Mouse (Mus musculus) CD4-positive helper T cell, adult 2 months (primary cell): Measurements from ENCODE around the gene Kcnd2.

Experiments used
- DNase-seq: peaks from one replicate; pipeline ENCODE4 v3.0.0-alpha.2; 2012; ENCODE audit warnings: low read depth, missing footprints, low spot score

Gene Kcnd2

DNA sequence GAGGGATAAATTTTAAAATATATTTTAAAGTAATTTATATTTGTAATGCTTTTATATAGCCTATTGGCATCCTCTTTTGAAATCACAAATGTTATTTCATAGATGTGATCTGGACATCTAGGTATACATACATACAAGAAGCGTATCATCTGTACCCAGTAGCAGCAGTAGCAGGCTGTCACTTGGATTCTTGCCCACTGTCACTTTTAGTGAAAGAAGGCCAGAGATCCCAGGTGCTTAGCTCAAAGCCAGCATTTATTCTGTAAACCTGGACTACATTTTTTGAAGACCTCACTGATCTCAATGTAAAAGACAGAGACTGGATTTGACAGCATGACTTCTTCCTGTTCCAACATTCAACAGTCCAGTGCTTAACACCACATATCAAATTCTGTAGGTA lies 471.1 kb downstream of the Kcnd2 start:
- DNase-seq: no peak

DNA sequence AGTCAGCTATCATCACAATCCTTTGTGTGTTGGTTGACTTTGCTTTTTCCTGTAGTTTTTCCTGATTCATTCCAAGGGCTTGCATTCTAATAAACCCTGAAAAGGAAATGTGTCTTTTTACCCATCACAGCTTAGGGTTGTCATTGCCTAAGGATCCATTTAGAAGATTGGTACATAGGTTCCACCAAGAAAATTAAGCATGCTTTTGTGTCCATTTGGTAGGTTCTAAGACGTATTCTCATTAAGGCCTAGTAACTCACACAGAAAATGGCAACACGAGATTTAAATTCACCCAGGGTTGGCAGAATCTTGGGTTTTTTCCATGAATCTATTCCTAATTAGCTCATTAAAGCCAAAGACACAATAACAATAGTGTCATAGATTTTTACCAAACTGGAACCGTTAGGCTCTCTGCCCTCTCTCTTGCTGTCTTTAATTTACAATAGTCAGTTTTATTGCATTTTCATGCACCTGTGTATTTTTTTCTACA lies 477.6 kb downstream of the Kcnd2 start:
- no peak for DNase-seq

- no peak for DNase-seq
Measured at GRCm38 (mm10) chr6:21697641-21698040, 482.3 kb downstream of the Kcnd2 start.

GRCm38 (mm10) chr6:21701131-21701530 lies 485.8 kb downstream of the Kcnd2 start:
- DNase-seq: no peak

GRCm38 (mm10) chr6:21709228-21709627 lies 493.9 kb downstream of the Kcnd2 start:
- no peak for DNase-seq

DNA sequence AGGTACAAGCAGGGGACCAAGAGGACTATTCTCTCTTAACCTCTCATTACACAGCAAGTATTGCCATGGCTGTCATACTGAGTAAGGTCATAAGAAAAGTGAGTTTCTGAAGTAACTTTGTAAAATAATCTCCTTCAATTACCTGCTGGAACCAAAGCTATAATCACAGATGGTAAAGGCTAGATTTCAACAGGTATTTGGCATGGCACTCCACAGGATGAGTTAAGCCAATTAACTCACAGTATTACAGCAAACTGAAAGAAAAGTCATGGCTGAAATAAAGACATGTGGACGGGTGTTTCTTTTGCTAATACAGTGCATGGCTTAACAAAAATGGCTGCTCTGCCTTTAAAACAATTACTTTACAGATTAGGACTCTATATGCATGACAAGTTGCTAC lies 503.8 kb downstream of the Kcnd2 start:
- DNase-seq: no peak

DNA sequence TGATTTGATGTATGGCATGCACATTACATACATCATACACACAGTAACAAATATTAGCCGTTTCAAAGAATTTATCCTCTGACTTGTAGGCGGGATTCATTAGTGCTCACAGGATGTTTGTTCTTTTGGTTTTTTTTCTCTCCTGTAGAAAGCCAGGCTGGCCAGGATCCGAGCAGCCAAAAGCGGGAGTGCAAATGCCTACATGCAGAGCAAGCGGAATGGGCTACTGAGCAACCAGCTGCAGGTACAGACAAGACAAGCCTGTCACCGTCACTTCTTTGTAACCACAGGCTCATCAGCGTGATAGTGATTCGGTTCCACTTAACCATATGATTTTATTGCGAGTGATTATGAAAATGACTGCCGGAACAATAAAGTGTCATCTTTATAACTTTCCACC lies 506.9 kb downstream of the Kcnd2 start:
- no peak for DNase-seq

GRCm38 (mm10) chr6:21740606-21741005 lies 525.3 kb downstream of the Kcnd2 start:
- no peak for DNase-seq

DNA sequence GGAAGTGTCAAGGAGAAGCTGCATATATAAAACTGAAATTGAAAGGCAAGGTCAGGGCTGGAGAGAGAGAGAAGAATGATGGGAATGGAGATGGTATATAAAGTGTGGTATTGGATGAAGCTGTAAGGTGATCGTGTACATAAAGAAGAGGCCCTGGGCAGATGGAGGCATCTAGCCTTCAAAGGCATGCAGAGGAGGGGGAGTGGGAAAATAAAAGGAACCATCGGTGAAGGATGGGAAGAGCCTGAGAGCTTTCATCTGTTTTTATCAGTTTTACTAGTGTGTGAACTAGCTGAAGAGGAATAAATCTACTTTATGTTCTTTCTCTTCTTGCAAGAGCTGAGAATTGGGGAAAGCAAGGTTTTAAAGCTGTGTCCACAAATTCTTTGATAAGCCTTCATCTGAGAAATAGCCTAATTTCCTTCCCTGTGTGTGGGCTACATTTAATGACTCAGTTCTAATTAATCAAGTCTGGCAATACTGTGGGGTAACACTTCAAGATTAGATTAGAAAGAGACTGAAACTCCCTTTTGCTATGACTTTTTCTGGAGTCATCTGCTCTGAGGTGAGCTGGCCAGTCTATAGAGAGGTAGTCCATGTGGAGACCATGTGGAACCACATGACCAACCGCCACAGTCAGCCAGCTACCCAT lies 529.4 kb downstream of the Kcnd2 start:
- DNase-seq: no peak

GRCm38 (mm10) chr6:21747536-21747935 lies 532.2 kb downstream of the Kcnd2 start:
- no peak for DNase-seq

DNA sequence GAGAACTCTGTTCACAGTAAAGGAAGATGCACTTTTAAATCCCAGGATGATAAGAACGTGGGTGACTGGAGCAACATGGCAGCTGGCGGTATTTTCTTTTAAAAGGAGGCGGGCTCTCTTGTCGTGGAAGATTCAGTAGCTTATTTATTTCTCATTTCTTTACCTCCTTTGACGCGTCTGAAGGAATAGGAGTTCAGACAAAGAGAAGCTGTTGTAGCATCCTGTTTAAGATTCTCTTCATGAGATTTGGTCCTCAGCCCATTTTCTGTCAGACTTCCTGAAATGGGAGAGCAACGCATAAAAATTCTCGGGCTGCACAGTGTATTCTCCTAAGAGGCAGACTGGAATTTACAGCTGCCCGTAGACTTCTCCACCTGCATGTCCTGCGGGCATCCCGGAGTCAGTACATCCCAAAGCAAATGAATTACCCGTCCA lies 552.5 kb downstream of the Kcnd2 start:
- no peak for DNase-seq

GRCm38 (mm10) chr6:21768745-21769446 lies 553.6 kb downstream of the Kcnd2 start:
- DNase-seq: no peak

- no peak for DNase-seq
Measured at GRCm38 (mm10) chr6:21769447-21769809, 554.1 kb downstream of the Kcnd2 start.

- DNase-seq: no peak
Measured at GRCm38 (mm10) chr6:21774213-21774916, 559.1 kb downstream of the Kcnd2 start.
